Mouse (Mus musculus): ENCODE results near the gene Cttnbp2.

- TF ChIP-seq CTCF (conservative IDR thresholded peaks at IDR 0.05; ENCODE audit: insufficient read depth, insufficient read length, low read depth, low read length) = no peak
- no peak for TF ChIP-seq POLR2A (IDR thresholded peaks at IDR 0.05; ENCODE audit: low read depth, low read length)
Observed at GRCm38 (mm10) chr6:18481781-18482180, 32.9 kb downstream of the Cttnbp2 start.

Measured in kidney, adult 2 months (tissue).